Mouse (Mus musculus) C2C12 (cell line): ENCODE measurements around the gene Mmd2. TPM values are rescaled to one million over a fixed set of nuclear protein-coding genes. Genes with fewer than 3 reads are reported as not detected.

ENCODE experiments used
- H3K27me3 ChIP-seq: one replicate; pipeline ENCODE4 v1.6.1; 2011; ENCODE audit not compliant: control insufficient read depth, insufficient read depth, insufficient read length
- H3K36me3 ChIP-seq: one replicate; pipeline ENCODE4 v1.6.1; 2011; ENCODE audit not compliant: control insufficient read depth, insufficient read depth
- H3K4me3 ChIP-seq: one replicate; pipeline ENCODE4 v1.5.1; 2011; ENCODE audit warnings: mild to moderate bottlenecking, control low read depth; ENCODE audit not compliant: poor library complexity, insufficient read depth, severe bottlenecking
- H3K79me2 ChIP-seq: one replicate; pipeline ENCODE4 v1.6.1; 2011; ENCODE audit not compliant: control insufficient read depth, insufficient read depth
- H3K79me3 ChIP-seq: one replicate; pipeline ENCODE4 v1.6.1; 2011; ENCODE audit warnings: low read depth, control low read depth
- H3ac ChIP-seq: one replicate; pipeline ENCODE3; 2011; ENCODE audit warnings: low read depth; ENCODE audit not compliant: control insufficient read depth, insufficient read length
- CEBPB ChIP-seq: IDR thresholded peaks from one replicate; pipeline ENCODE4 v1.6.1; 2011; ENCODE audit warnings: low read depth, mild to moderate bottlenecking, control low read depth, moderate library complexity
- CTCF ChIP-seq: IDR thresholded peaks from one replicate; pipeline ENCODE4 v1.5.1; 2011; ENCODE audit not compliant: control insufficient read depth, insufficient read depth, insufficient read length
- FOSL1 ChIP-seq: IDR thresholded peaks from one replicate; pipeline ENCODE4 v1.8.0; 2011; ENCODE audit warnings: mild to moderate bottlenecking, low read length; ENCODE audit not compliant: poor library complexity, insufficient read depth, severe bottlenecking
- MAX ChIP-seq: IDR thresholded peaks from one replicate; pipeline ENCODE4 v1.6.1; 2011; ENCODE audit warnings: mild to moderate bottlenecking, control low read depth
- MYOD1 ChIP-seq: IDR thresholded peaks from one replicate; pipeline ENCODE4 v1.6.1; 2011; ENCODE audit warnings: low read depth; ENCODE audit not compliant: control insufficient read depth, insufficient read length
- MYOG ChIP-seq: IDR thresholded peaks from one replicate; pipeline ENCODE4 v1.6.1; 2011; ENCODE audit not compliant: control insufficient read depth, insufficient read length; ENCODE audit errors: extremely low read depth
- USF1 ChIP-seq: IDR thresholded peaks from one replicate; pipeline ENCODE4 v1.6.1; 2011; ENCODE audit warnings: low read depth, mild to moderate bottlenecking, control low read depth, moderate library complexity
- polyA plus RNA-seq: library from polyadenylated mRNA; unstranded; fragments of >200 nt; fragmentation: generic; extraction: Trizol; gene quantifications from one replicate; pipeline ENCODE4 v1.2.1, GENCODE M21; 2012; ENCODE audit warnings: missing spikeins

Gene Mmd2
- polyA plus RNA-seq, 1 experiment = not detected

DNA sequence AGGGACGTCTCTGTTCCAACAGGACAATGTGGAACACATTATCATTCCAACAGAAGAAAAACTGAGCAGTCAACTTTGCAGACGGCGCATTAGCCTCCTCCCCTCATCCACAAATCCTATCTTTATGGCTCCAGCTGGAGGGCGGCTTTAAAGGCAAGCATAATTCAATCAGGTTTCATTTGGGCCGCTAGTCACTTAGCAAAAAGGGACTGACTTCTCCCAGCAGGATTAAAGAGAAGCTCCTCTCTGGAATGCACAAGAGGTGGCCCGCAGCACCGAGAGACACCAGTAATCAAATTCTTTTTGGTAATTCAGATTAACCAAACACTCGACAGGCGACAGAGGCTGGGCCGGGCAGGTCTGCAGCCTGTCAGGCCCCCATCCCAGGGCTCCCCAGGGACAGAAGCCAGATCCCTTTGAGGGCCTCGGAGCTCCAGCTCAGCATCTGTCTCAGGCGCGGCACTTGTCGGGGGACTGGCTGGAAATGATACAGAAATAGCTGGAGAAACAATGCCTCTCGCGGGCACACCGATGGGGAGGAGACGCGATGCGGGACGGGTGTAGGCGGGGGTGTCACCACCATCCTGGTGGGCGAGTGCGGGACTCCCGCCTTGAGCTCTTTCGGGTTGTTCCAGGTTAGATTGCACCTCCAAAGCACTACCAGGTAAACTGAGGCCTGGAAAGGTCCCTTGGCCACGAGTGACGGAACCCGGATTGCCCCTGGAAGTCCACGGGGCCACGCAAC lies 58.5 kb downstream of the Mmd2 start:
- Histone ChIP-seq H3K79me3 (no peaks in the 10 kb centered on the region), H3K79me2 (no peaks in the 10 kb centered on the region), H3ac (peak overlapping the region; percentile 88), H3K27me3 (no peaks in the 10 kb centered on the region), H3K36me3 (no peaks in the 10 kb centered on the region), H3K4me3 (peak overlapping the region; percentile 41)
- no peak for TF ChIP-seq CTCF
- no peak for TF ChIP-seq FOSL1
- TF ChIP-seq MAX = no peak
- no peak for TF ChIP-seq USF1
- TF ChIP-seq CEBPB = no peak
- TF ChIP-seq MYOG = no peak
- no peak for TF ChIP-seq MYOD1

- H3K79me3 ChIP-seq = no peaks in the 10 kb centered on the region
- H3K4me3 ChIP-seq = no peak overlapping the region
- H3K27me3 ChIP-seq = no peaks in the 10 kb centered on the region
- no peaks in the 10 kb centered on the region for H3K79me2 ChIP-seq
- no peak for TF ChIP-seq USF1
- no peak for TF ChIP-seq MYOD1
- no peak for TF ChIP-seq MYOG
- TF ChIP-seq FOSL1 = no peak
- no peak for TF ChIP-seq CTCF
- no peak for TF ChIP-seq MAX
- no peak overlapping the region for H3ac ChIP-seq
- H3K36me3 ChIP-seq = no peaks in the 10 kb centered on the region
Observed at GRCm38 (mm10) chr5:142549441-142549840, 59.2 kb downstream of the Mmd2 start.

- Histone ChIP-seq H3ac (no peak overlapping the region), H3K79me3 (no peaks in the 10 kb centered on the region), H3K36me3 (no peaks in the 10 kb centered on the region), H3K27me3 (no peaks in the 10 kb centered on the region), H3K4me3 (no peak overlapping the region), H3K79me2 (no peaks in the 10 kb centered on the region)
- no peak for TF ChIP-seq MYOD1
- no peak for TF ChIP-seq USF1
- TF ChIP-seq MAX = no peak
- no peak for TF ChIP-seq MYOG
- no peak for TF ChIP-seq CTCF
- TF ChIP-seq FOSL1 = no peak
- TF ChIP-seq CEBPB = no peak
Observed at GRCm38 (mm10) chr5:142547066-142547465, 61.5 kb downstream of the Mmd2 start.

DNA sequence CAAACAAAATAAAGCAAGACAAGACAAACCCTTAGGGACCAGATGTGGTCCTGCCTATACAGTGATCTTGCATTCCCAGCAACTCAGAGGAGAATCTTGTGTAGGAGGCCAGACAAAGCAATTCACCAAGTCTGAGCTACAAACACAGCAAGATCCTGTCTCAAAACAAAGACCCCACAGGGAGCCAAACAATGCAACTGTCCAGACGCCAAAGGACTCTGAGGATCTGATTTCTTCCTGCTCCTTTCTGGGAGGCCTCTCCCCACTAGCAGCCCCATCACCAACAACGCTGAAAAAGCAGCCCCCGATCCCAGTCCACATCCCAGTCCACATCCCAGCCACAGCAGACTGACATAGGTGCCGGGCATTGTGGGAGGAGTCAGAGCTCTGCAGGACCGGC lies 62.3 kb downstream of the Mmd2 start:
- H3K36me3 ChIP-seq = no peaks in the 10 kb centered on the region
- H3K79me2 ChIP-seq = no peaks in the 10 kb centered on the region
- no peaks in the 10 kb centered on the region for H3K79me3 ChIP-seq
- H3K27me3 ChIP-seq = no peaks in the 10 kb centered on the region
- H3ac ChIP-seq = no peak overlapping the region
- TF ChIP-seq CTCF (no peak), MYOD1 (no peak), CEBPB (no peak), USF1 (no peak), MYOG (no peak)
- H3K4me3 ChIP-seq = no peak overlapping the region

DNA sequence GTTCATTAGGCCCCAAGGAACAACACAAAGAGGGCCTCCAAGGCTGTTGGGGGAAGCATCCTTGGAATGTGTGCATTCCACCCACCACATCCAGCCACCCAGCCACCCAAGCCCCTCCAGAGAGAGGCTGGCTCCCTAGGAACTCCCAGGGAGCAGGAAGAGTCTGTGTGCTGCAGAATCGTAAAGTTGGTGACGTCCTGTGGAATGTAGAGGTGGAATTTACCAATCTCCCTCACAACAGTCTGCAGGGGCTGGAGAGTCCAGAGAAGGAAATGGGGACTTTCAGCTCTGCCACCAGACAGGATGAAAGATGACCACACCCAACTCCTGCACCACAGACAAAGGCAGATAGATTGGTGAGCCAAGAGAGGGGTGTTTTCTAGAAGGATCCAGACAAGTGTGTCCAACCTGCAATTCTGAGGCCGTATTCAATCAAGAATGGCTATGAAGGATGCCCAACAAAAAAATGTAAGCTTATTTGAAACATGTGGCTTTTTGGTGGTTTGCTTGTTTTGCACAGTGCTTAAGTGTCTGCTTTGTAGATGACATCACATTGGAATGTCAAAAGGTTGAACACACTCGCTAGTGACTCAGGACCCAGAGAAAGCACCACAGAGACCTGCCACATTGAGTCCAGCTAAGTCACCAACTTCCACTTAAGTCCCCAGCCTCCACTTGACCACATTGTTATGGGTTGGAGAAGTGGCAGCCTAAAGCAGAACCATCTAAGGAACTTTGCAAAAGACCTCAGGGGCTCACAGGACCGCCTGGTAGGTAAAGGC lies 63.4 kb downstream of the Mmd2 start:
- no peaks in the 10 kb centered on the region for H3K79me2 ChIP-seq
- no peaks in the 10 kb centered on the region for H3K27me3 ChIP-seq
- H3K4me3 ChIP-seq = no peak overlapping the region
- no peak overlapping the region for H3ac ChIP-seq
- H3K79me3 ChIP-seq = no peaks in the 10 kb centered on the region
- H3K36me3 ChIP-seq = no peaks in the 10 kb centered on the region
- TF ChIP-seq MAX (peak; percentile 47), FOSL1 (no peak)

DNA sequence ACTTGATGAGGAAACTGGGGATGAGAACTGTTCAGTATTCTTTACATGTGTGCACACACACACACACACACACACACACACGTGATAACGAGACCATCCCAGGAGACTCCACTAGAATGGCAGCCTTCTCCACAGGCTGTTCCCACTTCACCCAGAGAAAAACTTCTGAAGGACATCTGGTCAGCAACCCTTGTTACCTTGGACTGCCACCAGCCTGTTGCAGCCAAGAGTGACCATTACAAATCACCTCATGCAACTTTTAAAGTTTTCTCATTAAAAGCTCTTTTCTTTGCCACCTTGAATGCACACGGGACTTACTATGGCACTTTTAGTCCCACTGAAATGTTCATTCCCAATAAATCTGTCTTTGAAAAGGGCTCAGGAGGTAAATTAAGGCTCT lies 71.3 kb downstream of the Mmd2 start:
- no peaks in the 10 kb centered on the region for H3K27me3 ChIP-seq
- TF ChIP-seq CEBPB = no peak
- no peak for TF ChIP-seq MAX
- TF ChIP-seq FOSL1 = no peak
- no peak for TF ChIP-seq USF1
- TF ChIP-seq MYOD1 = no peak
- TF ChIP-seq MYOG = no peak
- TF ChIP-seq CTCF = no peak
- H3K36me3 ChIP-seq = no peaks in the 10 kb centered on the region
- no peaks in the 10 kb centered on the region for H3K79me2 ChIP-seq
- no peaks in the 10 kb centered on the region for H3K79me3 ChIP-seq
- no peak overlapping the region for H3ac ChIP-seq
- no peak overlapping the region for H3K4me3 ChIP-seq
